ENCODE assay signal across 20 mouse cellular contexts in the genomic region with DNA sequence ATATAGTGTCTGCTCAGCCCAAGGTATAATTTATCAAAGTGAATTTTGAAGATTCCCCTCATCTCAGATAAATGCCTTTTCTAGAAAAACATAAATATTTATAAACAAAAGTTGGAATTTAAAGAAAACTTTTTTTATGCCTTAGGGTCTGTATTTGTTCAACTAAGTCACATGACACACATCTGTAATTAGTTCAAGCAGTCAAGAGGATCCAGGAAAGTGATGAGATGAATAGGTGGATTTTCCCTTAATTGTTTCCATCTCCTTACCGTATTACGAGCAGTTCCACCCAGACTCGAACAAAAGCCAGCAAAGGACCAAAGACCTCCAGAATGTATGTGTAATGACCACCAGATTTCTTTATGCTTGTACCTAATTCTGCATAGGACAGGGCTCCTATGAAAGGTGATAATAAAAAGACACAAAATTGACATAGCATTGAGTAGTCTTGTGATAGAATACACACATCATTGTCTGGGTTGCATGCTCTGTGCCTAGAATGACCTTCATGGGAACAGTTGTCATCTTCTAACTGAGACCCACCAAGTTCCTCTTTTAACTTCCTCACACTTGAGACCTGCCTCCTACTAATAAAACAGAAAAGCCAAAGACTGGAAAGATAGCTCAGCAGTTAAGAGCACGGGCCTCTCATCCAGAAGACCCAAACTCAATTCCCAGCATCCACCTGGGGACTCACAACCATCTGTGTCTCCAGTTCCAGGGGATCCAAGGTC. TPM values are rescaled to one million over a fixed set of nuclear protein-coding genes. Genes with fewer than 3 reads are reported as not detected.
A peak's percentile ranks its signal among the peaks of the same experiment; 100 is the strongest.
DNase-seq lines count a peak whose midpoint lies in the region; ATAC-seq and TF ChIP-seq lines count a peak whose summit lies in the region.
"Had no signal": no experiment of that assay in that cellular context is flagged by ENCODE, and none has a peak within 500 bp of the region (broad histone marks: within the 10 kb centered on the region; RNA-seq: fewer than 3 reads in every experiment).

No protein-coding gene starts in this region.

- TF ChIP-seq CTCF in bone marrow, adult 2 months (IDR thresholded peaks at IDR 0.05; ENCODE audit: control insufficient read depth, insufficient read depth, low read length) = no peak

- H3K9ac ChIP-seq in kidney, embryonic 16.5 days (replicated peaks; ENCODE audit: low read length) = no peak overlapping the region
- H3K9ac ChIP-seq: embryonic facial prominence, embryonic 12.5 days; neural tube, embryonic 15.5 days had no signal

- H3K27me3 ChIP-seq in kidney, embryonic 16.5 days (ENCODE audit: insufficient read depth, low read length) = no peaks in the 10 kb centered on the region
- H3K27me3 ChIP-seq: embryonic facial prominence, embryonic 12.5 days; neural tube, embryonic 15.5 days had no signal

- no peak overlapping the region for H3K4me2 ChIP-seq in kidney, embryonic 16.5 days (replicated peaks; ENCODE audit: low read depth, low read length)
- H3K4me2 ChIP-seq: embryonic facial prominence, embryonic 12.5 days; liver, embryonic 11.5 days; neural tube, embryonic 15.5 days had no signal

- H3K4me3 ChIP-seq in bone marrow, adult 2 months (replicated peaks; ENCODE audit: control insufficient read depth, low read depth, low read length) = no peak overlapping the region
- H3K4me3 ChIP-seq in kidney, embryonic 16.5 days (ENCODE audit: low read length) = no peak overlapping the region
- H3K4me3 ChIP-seq: embryonic facial prominence, embryonic 12.5 days; midbrain, embryonic 10.5 days; neural tube, embryonic 15.5 days had no signal

- no peaks in the 10 kb centered on the region for H3K9me3 ChIP-seq in kidney, embryonic 16.5 days (ENCODE audit: low read length)
- H3K9me3 ChIP-seq: embryonic facial prominence, embryonic 12.5 days; midbrain, embryonic 10.5 days; neural tube, embryonic 15.5 days had no signal

- TF ChIP-seq POLR2A in bone marrow, adult 2 months (IDR thresholded peaks at IDR 0.05; ENCODE audit: borderline replicate concordance, control insufficient read depth, low read depth, low read length) = no peak

- 35% methylated on average over 4 of the region's 4 CpGs for WGBS in bone marrow, adult 2 months
- WGBS in kidney, embryonic 16.5 days = 70% methylated on average over 4 of the region's 4 CpGs

- DNase-seq in spleen, postnatal 36 days (ENCODE audit: low spot score in 2 of 2) = peak; percentile 5 to 29
- no peak for DNase-seq in spleen, postnatal 14 days (ENCODE audit: low spot score in 2 of 2)
- DNase-seq in urinary bladder, postnatal 25 days (ENCODE audit: low spot score) = no peak
- DNase-seq in cerebellum, adult 8-10 months = no peak
- DNase-seq: adrenal gland, postnatal 10 days; cerebellum, adult 2 months; heart, adult 11 months; heart, postnatal 4 days; kidney, adult 2 months; kidney, postnatal 36 days; lung, adult 2 months; thymus, adult 18-20 months had no signal

- no peaks in the 10 kb centered on the region for H3K36me3 ChIP-seq in kidney, embryonic 16.5 days (ENCODE audit: insufficient read depth, low read length)
- H3K36me3 ChIP-seq: embryonic facial prominence, embryonic 12.5 days; midbrain, embryonic 10.5 days; neural tube, embryonic 15.5 days had no signal

- H3K27ac ChIP-seq in bone marrow, adult 2 months (ENCODE audit: control insufficient read depth, insufficient read depth, low read depth, low read length, poor library complexity) = peak overlapping the region; percentile 76
- H3K27ac ChIP-seq in kidney, embryonic 16.5 days (ENCODE audit: low read length) = no peak overlapping the region
- H3K27ac ChIP-seq: embryonic facial prominence, embryonic 12.5 days; midbrain, embryonic 10.5 days; neural tube, embryonic 15.5 days had no signal

- peak; percentile 38 to 48 for ATAC-seq in hematopoietic stem cell, adult 5-6 weeks (replicated peaks in 1 of 2; ENCODE audit: insufficient read depth in 1 of 2, low FRiP score in 2 of 2, low TSS enrichment in 1 of 2, low read depth in 1 of 2, poor library complexity in 2 of 2, severe bottlenecking in 2 of 2)
- peak; percentile 40; the same call in 1 of the 2 replicates for ATAC-seq in neutrophil, adult 5-6 weeks (ENCODE audit: extremely low read depth, insufficient number of reproducible peaks, low FRiP score, poor library complexity, severe bottlenecking)
- no peak for ATAC-seq in kidney, embryonic 16.5 days (ENCODE audit: low FRiP score, low TSS enrichment)

- H3K4me1 ChIP-seq in bone marrow, adult 2 months (ENCODE audit: control insufficient read depth, insufficient read depth, low read length) = peaks cover 1% of the 10 kb centered on the region; the same call in 1 of the 2 replicates
- H3K4me1 ChIP-seq in kidney, embryonic 16.5 days (ENCODE audit: insufficient read depth, low read length) = peaks cover 13% of the 10 kb centered on the region

RNA-seq across cellular contexts. Expression of gene Slc7a11, which starts 4.7 kb away (rescaled TPM):
- 1.1 and 1.4 TPM in 2 replicates for polyA plus RNA-seq in bone marrow, adult 2 months (2011; ENCODE audit: insufficient read depth, insufficient read length, low replicate concordance, missing spikeins)
- 3.6 and 5.7 TPM in 2 replicates for total RNA-seq in hematopoietic stem cell, adult 5-6 weeks (2017)
- total RNA-seq in neutrophil, adult 5-6 weeks (2017) = 70.8 and 71.1 TPM in 2 replicates
- 0.15 and 0.24 TPM in 2 replicates for polyA plus RNA-seq in kidney, embryonic 16.5 days (2015; fragmentation: Nextera tagmentation; extraction: Ambion mirVana)

Comparison
In these comparisons a context has a peak if more than half of its experiments do, and no peak if none do; other contexts are left out.
1. DNase-seq: peak in spleen, postnatal 36 days (2 of 2); none in spleen, postnatal 14 days (0 of 2), urinary bladder, postnatal 25 days (single experiment) and cerebellum, adult 8-10 months (single experiment).
2. RNA of gene Slc7a11, which starts 4.7 kb away (total RNA-seq): 70.8 to 71.1 TPM in neutrophil, adult 5-6 weeks; 3.6 to 5.7 TPM in hematopoietic stem cell, adult 5-6 weeks; every median in the first group is over 10 times any median in the second.